Mouse (Mus musculus) left cerebral cortex, postnatal 10 days (tissue): ENCODE results near the gene Gramd1b. TPM values are rescaled to one million over a fixed set of nuclear protein-coding genes. Genes with fewer than 3 reads are reported as not detected.

Source experiments
- DNase-seq, 2 experiments: peaks; one replicate each; pipeline ENCODE4 v3.0.0; 2021 to 2022; ENCODE audit warnings: low spot score in 2 of 2, mixed read lengths in 1 of 2; ENCODE audit errors: extremely low spot score in 1 of 2
- intact Hi-C: fragments of 180-260 bp; cut with DNase I; formaldehyde crosslinking; loops from one replicate; pipeline ENCODE4 v1.15.1; 2025
- total RNA-seq, 2 experiments: library from RNA; stranded (reverse); gene quantifications; 2 replicates each; pipeline ENCODE4 v1.2.3; 2021

Gramd1b gene
- total RNA-seq, 2 experiments from 2014 or later, result 128 to 136 TPM

DNA sequence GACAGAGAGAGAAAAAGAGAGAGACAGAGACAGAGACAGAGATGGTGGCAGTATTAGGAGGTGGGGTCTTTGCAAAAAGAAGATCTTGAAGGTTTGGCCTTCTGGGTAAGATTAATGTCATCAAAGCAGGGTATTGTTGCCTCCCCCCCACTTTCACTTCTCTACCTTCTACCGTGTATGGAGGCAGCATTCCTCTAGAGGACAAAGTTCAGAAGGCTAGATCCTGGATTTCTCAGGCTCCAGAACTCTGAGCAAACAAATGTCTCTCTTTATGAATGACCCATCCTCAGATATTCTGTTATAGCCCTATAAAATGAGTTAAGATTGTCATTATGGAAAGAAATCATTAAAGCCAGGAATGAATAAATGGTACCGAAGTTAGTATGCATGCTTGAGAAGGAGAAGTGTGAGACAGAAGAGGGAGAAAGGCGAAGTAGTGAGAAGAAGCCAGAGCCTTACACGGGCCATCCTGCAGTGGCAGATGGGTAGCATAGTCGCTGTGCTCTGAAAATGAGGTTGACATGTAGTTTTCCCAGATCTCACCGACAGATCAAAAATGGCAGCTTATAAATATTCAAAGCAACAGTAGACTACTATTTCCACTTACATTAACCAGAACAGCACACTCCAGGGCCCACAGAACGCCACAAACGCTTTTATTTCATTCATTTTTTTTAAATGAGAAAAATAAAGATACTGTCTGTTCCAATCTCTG is 91.1 kb downstream of the Gramd1b start:
- intact Hi-C loops, result no loop called here
- no peak for DNase-seq

DNA sequence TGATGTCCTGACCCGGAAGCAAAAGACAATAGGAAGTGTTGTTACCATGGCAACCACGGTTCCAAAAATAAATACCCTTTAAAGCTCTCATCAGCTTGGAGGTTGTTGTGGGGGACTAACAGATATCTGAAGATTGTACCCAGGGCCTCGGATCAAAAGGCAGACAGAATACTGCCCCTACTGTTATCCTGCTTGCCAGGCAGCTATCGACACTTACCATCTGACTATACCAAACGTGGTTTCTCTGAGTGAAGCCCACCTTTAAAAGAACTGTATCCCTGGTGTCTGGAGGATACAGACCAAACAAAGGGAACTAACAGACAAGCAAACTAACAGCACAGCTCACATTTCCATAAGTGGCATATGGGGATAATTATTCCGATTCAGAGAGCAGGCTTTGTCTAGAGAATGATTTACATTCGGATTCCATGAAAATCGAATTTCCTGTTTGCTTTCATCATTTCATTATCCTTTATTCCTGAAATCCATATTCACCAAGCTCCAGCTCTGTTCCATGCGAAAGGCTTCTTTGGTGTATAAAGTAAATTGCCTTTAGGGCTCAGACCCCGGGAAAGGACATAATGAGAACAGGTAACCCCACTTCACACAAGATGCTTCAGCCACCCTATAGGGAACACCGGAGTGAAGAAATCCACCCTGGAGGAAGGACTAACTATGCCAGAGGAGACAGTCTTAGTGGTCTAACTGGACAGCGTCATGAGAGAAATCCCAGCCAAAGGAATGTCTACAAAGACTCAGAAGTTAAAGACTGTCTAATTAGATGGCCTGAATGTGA is 92.3 kb downstream of the Gramd1b start:
- intact Hi-C loops, result no loop called here
- DNase-seq, result no peak

DNA sequence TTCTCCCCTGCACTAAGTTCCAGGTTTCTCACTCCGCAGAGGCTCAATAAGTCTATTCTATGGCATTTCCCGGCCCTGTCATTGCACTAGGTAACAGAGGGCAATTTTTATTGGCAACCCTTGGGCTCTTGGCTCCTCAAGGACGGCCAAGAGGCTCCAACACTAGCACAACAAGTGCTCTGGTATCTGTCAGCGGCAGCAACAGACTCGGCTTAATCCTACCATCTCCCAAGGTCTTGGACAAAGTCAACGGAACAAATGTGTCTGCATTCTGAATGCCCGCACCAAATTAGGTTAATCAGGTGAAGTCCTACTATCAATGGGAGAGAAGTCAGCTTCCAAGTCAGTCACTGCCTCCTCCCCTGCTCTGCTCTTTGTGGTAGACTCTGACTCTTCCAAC is 93.3 kb downstream of the Gramd1b start:
- no peak for DNase-seq
- intact Hi-C loops, result no loop called here

DNA sequence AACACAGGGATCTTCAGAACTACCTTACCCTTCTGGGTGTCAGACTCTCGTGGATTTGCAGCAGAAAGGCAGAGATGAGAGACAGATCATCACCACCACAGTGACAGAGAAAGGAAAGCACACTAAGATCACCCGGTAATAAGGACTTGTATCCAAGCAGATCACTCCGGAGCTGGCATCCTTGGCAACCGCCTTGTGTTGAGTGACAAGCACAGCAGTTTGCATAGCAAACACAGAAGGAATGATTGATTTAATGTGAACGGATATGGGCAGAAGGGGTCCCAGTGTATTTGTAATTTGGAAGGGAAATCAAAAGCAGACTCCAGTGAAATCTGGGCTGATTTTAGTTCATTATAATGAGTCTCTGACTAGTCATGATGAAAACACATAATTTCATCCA is 97.9 kb downstream of the Gramd1b start:
- intact Hi-C loops, result no loop called here
- no peak for DNase-seq

DNA sequence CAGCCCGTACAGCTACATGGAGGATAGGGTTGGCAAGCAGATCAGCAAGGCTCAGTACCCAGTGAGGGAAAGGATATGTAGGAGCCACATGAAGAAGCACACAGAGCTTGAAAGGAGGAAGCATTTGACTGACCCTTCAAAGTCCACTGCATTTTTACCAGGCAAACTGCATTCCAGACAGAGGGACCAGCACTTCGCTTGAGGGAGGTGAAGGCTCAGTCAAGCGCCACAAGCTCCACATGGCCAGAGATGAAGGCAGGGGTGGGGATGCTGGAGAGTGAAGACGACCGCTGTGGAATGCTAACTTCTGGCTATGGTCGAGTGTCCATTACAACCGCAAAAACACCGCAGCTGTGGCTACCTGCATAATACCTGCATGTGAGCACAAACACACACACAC is 100.2 kb downstream of the Gramd1b start:
- intact Hi-C loops, result no loop called here
- no peak for DNase-seq

DNA sequence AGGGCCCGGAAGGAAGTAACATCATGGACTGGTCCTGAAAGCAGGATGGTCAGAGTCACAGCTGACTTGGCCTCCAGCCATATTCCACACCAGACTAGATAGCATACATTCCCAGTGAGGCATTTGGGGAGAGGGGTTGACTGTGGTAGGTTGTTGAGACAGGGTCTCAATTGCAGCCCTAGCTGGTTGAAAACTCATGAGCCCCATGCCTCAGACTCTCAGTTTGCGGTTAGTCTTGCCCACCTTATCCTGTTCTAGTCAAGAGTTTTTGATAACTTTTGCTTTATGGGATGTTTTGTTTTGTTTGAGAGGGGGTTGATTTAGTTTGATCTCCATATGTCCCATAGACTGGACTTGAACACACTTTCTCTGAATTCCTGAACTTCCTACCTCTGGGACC is 103.5 kb downstream of the Gramd1b start:
- no peak for DNase-seq
- intact Hi-C loops, result no loop called here

DNA sequence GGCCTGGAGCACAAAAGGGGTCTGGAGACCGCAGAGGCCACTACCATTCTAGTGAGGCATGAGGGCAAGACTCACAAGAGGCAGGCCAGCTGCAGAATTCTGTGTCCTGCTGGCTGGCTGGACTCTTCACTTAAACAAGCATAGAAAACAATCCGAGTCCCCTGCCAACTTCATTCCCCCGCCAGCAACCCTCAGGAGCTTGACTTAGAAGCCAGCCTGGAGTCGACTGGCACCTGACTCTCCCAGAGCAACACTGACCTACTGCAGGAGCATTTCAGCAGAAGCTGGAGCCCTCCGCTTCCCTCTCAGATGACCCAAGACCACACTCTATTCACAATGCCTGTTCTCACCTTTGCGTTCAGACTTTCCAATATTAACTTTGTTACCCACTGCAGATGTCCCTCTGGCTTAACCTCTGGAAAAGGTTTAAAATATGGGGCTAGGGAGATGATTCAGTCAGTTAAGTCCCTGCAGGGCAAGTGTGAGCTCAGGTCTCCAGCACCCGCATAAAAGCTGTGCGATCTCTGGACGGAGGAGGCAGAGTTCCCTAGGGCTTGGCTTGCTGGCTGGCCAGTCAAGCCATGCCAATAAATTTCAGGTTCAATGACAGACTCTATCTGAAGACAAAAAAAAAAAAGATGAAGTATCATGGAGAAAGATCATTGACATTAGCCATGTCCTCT is 104.8 kb downstream of the Gramd1b start:
- DNase-seq, result no peak
- intact Hi-C loops, result no loop called here

DNA sequence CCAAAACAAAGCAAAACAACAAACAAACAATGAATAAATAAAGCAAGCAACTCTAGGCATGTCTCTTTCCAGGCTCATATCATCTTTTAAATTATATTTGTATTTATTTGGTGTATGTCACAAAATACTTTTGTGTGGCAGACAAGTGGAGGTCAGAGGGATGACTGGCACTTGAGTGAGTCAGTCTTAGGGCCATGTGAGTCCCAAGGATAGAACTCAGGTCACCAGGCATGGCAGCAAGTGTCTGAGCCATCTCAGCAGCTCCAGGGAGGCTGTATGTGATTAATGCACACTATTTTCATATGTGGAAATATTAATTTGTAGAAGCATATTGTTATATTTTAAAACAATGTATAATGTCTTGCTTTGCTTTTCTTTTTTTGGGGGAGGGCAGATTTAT is 106.3 kb downstream of the Gramd1b start:
- intact Hi-C loops, result no loop called here
- DNase-seq, result no peak

DNA sequence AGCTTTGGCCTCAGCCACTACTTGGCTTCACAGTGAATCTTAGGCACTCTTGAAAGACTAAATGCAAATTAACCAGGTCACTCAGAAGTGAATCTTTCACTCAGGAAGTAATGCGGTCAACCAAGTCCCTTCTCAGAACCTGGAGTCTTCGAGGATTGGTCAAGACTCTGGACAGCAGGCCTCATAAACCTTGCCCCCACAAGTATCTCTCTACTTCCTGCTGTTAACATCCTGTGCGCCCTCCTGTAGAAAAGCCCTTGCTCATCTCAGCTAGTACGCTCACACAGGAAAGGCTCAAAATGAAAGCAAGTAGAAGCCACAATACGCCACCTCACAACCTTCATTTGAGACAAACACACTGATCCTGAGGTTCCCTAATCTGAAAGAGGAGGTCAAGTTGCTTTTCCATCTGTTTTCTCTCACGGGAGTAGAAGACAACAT is 107.7 kb downstream of the Gramd1b start:
- no peak for DNase-seq
- intact Hi-C loops, result no loop called here

DNA sequence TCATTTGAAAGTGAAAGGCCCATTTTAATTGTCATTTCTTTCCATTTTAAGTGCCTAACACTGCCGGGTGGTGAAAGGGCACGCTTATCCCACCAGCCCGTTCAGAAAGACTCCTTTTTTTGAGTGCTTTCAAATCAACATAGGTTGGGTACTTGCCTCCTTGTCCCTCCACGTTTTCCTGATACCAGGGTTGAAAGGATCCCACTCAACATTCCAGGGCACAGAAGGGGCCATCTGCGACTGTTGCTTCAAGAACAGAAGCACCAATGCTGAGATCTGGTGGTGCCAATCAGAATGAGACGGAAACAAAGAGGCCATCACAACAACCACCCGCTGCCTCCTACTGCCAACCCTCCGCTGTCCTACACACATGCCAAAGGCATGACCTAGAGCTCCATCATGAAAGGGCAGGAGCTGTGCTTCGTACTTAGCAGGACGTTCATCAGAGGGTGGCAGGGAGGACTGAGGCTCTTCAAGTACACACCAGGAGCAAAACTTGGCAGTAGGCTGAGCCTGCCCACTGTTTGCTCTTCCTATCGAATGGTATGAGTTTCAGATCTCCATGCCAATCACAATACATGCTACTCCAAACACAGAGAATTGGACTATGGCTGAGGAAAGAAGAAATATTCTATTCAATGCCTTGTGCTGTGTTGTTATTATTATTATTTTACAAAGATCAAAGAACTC is 108.7 kb downstream of the Gramd1b start:
- no peak for DNase-seq
- intact Hi-C loops, result no loop called here

DNA sequence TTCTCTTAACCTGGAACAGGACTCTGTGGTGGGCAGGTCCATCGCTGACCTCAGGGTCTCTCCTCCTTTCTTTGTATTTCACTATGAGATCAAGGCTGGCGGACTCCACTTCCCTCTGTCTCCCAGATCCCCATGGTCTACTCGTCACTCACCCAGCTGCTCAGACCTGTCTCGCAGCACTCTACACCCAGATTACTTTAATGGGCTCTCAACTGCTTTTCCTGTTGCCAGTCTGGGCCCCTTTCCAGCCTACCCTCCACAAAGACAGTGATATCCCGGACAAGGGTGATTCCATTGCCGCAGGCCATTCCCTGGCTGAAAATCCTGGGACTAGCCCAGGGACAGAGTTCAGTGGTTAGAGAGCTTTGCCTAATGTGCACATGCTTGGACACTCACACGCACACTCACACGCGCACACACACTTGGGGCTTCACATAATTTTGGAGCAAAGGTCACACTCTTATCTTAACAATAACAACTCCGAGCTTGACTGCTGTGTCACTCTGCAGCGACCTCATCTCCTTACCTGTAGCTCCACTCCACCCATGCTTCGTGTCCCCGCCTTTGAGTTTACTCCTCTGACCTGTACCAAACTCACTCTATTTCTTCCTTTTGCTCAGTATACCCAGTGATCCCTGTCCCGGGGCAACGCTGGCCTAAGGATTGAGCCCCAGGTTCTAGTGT is 110.4 kb downstream of the Gramd1b start:
- intact Hi-C loops, result no loop called here
- DNase-seq, result no peak

DNA sequence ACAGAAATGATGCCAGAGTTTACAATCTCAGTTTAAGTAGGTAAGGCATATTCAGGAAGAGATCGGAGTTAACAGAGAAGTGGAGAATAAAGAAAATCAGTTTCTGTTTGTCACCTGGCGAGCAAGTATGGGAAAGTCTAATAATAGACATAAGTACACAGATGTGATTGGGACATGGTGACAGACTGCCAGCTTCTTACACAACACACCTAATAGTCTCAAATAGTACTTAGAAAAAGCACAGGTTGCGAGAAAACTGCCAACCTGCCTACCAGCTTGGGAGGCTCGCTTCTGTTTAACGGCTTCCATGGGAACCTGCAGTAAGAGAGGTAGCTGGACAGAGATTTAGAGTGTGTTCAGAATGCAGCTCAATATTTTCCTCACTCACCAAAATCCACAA is 112.4 kb downstream of the Gramd1b start:
- intact Hi-C loops, result loop anchor here (5.0 to 10.0 kb wide), 2 partner anchors 196 to 338 kb away; no protein-coding TSS in a partner anchor

DNA sequence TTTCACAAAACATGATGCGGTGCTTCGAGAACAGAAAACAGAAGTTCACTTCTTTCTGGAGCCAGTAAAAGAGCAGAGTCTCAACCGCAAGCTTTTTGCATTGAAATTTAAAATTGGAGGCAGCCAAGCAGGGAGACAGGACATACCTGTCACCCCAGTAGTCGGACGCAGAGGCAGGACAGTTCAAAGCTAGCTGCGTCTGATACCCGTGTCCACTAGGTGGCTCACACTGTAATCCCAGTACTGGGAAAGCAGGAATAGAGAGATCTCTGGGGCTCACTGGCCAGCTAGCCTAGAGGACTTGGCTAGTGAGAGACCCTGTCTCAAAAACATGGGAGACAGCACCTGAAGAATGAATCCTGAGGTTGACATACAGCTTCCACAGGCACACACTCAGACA is 115.0 kb downstream of the Gramd1b start:
- intact Hi-C loops, result loop anchor here (5.0 to 10.0 kb wide), 2 partner anchors 199 to 341 kb away; no protein-coding TSS in a partner anchor
- no peak for DNase-seq

More for the DNA sequence above, 112.4 kb downstream of the Gramd1b start:
- no peak for DNase-seq

DNA sequence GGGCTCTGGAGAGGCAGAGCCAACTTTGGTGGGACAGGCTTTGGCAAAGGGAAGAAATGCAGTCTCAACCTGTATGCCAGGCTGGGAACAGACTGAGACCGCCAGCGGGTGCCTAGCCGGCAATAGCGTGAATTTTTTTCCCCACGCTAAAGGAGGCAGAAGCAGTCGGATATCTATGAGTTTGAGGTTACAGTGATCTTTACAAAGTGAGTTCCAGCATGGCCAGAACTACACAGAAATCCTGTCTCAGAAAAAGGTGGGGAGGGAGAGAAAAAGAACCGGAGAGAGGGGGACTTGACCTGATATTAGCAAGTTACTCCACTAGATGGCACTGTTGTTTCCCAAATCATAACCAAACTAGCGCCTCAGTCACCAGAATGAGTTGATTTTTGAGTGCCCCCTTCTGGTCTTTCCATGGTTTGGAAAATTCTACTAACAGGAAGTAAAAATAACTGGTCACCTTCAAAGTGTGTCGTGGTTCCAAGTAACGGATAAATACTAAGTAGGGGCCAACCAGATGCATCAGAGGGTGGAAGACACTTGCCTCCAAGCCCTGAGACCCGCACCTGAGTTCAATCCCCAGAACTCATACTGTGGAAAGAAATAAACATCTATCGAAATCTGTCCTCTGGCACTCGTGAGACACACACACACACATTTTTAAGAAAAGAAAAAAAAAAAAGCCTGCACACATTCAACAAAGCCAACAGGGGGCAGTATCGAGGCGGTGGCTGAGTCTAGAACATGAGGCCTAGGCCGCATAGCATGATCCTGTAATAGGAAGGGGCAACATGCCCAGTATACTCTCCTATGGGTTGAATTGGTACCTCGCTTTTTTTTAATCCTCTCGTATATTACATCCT is 116.0 kb downstream of the Gramd1b start:
- DNase-seq, result peak; percentile 50 to 86
- intact Hi-C loops, result loop anchor here (2.0 to 10.0 kb wide), 3 partner anchors 168 to 342 kb away; no protein-coding TSS in a partner anchor

DNA sequence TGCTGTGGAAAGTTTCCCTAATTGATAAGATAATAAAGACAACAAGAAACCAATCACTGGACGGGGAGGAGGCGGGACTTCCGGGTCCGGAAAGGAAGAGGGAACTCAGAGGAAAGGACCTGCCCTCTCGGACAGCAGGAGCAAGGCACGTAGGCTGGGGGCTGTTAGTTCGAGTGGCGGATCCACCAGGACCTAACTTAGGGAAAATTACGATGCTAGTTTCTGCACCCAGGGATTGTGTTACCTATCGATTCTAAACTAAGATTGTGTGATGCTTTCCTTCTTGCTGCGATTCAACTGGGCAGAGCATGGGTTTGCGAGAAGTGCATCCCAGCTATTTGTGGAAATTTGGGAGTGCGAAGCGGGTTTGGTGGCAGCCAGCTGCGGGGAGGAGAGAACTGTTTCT is 116.7 kb downstream of the Gramd1b start:
- DNase-seq, result peak; percentile 63 to 83
- intact Hi-C loops, result loop anchor here (2.0 to 10.0 kb wide), 2 partner anchors 168 to 200 kb away; no protein-coding TSS in a partner anchor

DNA sequence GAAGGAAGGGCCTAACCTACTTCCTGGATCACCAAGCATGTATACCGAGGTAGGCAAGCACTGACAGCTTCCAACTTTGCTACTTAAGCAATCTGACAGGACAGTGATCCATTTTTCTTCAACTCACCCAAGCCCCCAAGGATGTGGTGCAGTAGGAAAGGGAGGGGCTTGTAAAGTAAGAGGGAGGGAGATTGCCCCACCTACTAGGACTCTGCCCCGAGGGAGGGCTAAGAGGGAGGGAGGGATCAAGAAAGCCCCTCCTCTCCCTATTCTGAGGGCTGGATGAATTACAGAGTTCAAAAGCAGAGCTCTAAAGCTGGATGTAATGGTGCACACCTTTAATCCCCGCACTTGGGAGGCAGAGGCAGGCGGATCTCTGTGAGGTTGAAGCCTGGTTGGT is 117.6 kb downstream of the Gramd1b start:
- intact Hi-C loops, result loop anchor here (10.0 kb wide), 1 partner anchor 201 kb away; no protein-coding TSS in a partner anchor
- peak in 1 of 2 experiments; percentile 4 for DNase-seq

DNA sequence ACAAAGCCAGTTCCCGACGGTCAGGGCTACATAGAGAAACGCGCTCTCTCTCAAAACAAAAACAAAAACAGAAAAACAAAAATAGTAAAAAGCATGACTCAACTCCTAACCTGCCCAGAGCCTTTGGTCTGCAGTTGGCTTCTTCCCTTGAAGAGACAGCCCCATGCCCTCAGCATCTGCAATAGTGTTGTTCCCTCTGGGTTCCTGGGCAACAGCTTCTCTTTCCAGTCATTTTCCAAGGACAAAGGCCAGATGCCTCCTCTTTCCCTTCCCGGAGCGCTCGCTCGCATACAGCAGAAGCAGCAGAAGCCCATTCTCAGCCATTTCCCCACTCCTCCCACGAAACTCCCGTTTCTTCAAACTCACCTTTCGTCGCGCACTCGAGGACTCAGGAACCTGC is 118.3 kb downstream of the Gramd1b start:
- DNase-seq, result peak in 1 of 2 experiments; percentile 10
- intact Hi-C loops, result loop anchor here (10.0 kb wide), 1 partner anchor 202 kb away; no protein-coding TSS in a partner anchor
